ENCODE assay signal across 24 mouse cellular contexts in the genomic region with DNA sequence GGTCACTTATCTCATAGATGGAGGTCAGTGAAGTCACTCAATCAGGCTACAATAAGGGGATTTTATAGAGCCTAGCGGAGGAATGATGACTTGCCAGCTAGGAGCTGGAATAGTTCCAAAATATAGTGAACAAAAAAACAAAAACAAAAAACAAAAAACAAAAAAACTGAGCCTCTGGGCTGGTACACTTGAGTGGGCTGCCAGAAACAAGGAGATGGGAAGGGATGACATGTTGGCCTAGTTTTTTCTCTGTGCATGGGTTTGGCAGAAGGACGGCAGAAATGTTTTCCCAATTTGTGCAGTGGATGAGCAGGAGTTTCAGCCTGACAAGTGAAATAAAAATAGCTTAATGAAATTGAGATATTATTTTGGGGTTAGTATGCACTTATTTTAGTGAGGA. TPM values are rescaled to one million over a fixed set of nuclear protein-coding genes. Genes with fewer than 3 reads are reported as not detected.
A peak's percentile ranks its signal among the peaks of the same experiment; 100 is the strongest.
DNase-seq lines count a peak whose midpoint lies in the region; ATAC-seq and TF ChIP-seq lines count a peak whose summit lies in the region.
"Had no signal": no experiment of that assay in that cellular context is flagged by ENCODE, and none has a peak within 500 bp of the region (broad histone marks: within the 10 kb centered on the region; RNA-seq: fewer than 3 reads in every experiment).

No protein-coding gene starts in this region.

- no peaks in the 10 kb centered on the region for H3K36me3 ChIP-seq in hindbrain, postnatal 0 days (ENCODE audit: insufficient read depth, low read length)
- H3K36me3 ChIP-seq in hindbrain, embryonic 10.5 days, result no peaks in the 10 kb centered on the region
- no peaks in the 10 kb centered on the region for H3K36me3 ChIP-seq in intestine, embryonic 15.5 days
- H3K36me3 ChIP-seq: embryonic facial prominence, embryonic 15.5 days; forebrain, embryonic 10.5 days; forebrain, embryonic 15.5 days; heart, embryonic 10.5 days; hindbrain, embryonic 13.5 days had no signal

- no peak overlapping the region for H3K9ac ChIP-seq in hindbrain, postnatal 0 days (replicated peaks; ENCODE audit: low read length)
- H3K9ac ChIP-seq in intestine, embryonic 15.5 days, result no peak overlapping the region
- H3K9ac ChIP-seq: embryonic facial prominence, embryonic 15.5 days; forebrain, embryonic 15.5 days; hindbrain, embryonic 13.5 days had no signal

- peak; percentile 58; the same call in 1 of the 2 replicates for ATAC-seq in hindbrain, postnatal 0 days
- no peak for ATAC-seq in intestine, embryonic 15.5 days
- ATAC-seq: forebrain, embryonic 15.5 days; intestine, embryonic 16.5 days had no signal

- WGBS in hindbrain, postnatal 0 days, result 39% methylated on average over 2 of the region's 2 CpGs
- WGBS in hindbrain, embryonic 10.5 days, result 86% methylated on average over 2 of the region's 2 CpGs
- WGBS in intestine, embryonic 15.5 days, result 80% methylated on average over 2 of the region's 2 CpGs

- TF ChIP-seq CTCF in hindbrain, postnatal 0 days (IDR thresholded peaks at IDR 0.05; ENCODE audit: low read depth), result no peak

- H3K4me1 ChIP-seq in hindbrain, postnatal 0 days (ENCODE audit: insufficient read depth, low read length), result no peaks in the 10 kb centered on the region
- peaks cover 5% of the 10 kb centered on the region; the same call in 1 of the 2 replicates for H3K4me1 ChIP-seq in hindbrain, embryonic 10.5 days (replicated peaks)
- H3K4me1 ChIP-seq in intestine, embryonic 15.5 days (replicated peaks), result no peaks in the 10 kb centered on the region
- H3K4me1 ChIP-seq: embryonic facial prominence, embryonic 15.5 days; forebrain, embryonic 10.5 days; forebrain, embryonic 15.5 days; heart, embryonic 10.5 days had no signal

- H3K9me3 ChIP-seq in hindbrain, postnatal 0 days (ENCODE audit: low read length), result no peaks in the 10 kb centered on the region
- H3K9me3 ChIP-seq in hindbrain, embryonic 10.5 days, result no peaks in the 10 kb centered on the region
- no peaks in the 10 kb centered on the region for H3K9me3 ChIP-seq in intestine, embryonic 15.5 days
- H3K9me3 ChIP-seq: embryonic facial prominence, embryonic 15.5 days; forebrain, embryonic 10.5 days; forebrain, embryonic 15.5 days; heart, embryonic 10.5 days; hindbrain, embryonic 13.5 days had no signal

- H3K27me3 ChIP-seq in hindbrain, postnatal 0 days (ENCODE audit: insufficient read depth, low read length), result no peaks in the 10 kb centered on the region
- H3K27me3 ChIP-seq in hindbrain, embryonic 10.5 days (ENCODE audit: insufficient read depth, poor library complexity, severe bottlenecking), result no peaks in the 10 kb centered on the region
- H3K27me3 ChIP-seq in intestine, embryonic 15.5 days (replicated peaks), result no peaks in the 10 kb centered on the region
- H3K27me3 ChIP-seq: CH12.LX; embryonic facial prominence, embryonic 15.5 days; forebrain, embryonic 15.5 days; hindbrain, embryonic 13.5 days had no signal

- DNase-seq in hindbrain, postnatal 0 days (ENCODE audit: low spot score), result peak; percentile 19
- DNase-seq in hindbrain, embryonic 10.5 days (ENCODE audit: low spot score), result no peak
- DNase-seq in Muller cell, postnatal 12 days (ENCODE audit: inconsistent ontology term), result peak; percentile 65
- peak; percentile 29 for DNase-seq in cerebellum, adult 11-12 months
- DNase-seq in cerebellum, adult 9-11 months, result peak; percentile 46
- DNase-seq in spleen, postnatal 36 days (ENCODE audit: low spot score in 2 of 2), result no peak
- no peak for DNase-seq in yolk sac, embryonic 10.5 days (ENCODE audit: low spot score)
- DNase-seq: adrenal gland, adult 8-10 months; adrenal gland, postnatal 36 days; embryo, embryonic 11 days; gastrocnemius, postnatal 10 days; heart, adult 18-20 months; heart, postnatal 10 days; heart, postnatal 4 days; kidney, adult 2 months had no signal

- H3K4me3 ChIP-seq in hindbrain, postnatal 0 days (ENCODE audit: low read length), result no peak overlapping the region
- no peak overlapping the region for H3K4me3 ChIP-seq in hindbrain, embryonic 10.5 days
- no peak overlapping the region for H3K4me3 ChIP-seq in intestine, embryonic 15.5 days (replicated peaks)
- H3K4me3 ChIP-seq: embryonic facial prominence, embryonic 15.5 days; erythroblast, embryonic 14.5 days; forebrain, embryonic 10.5 days; forebrain, embryonic 15.5 days; heart, embryonic 10.5 days; hindbrain, embryonic 13.5 days had no signal

- H3K4me2 ChIP-seq in hindbrain, postnatal 0 days (ENCODE audit: low read depth, low read length), result no peak overlapping the region
- H3K4me2 ChIP-seq in intestine, embryonic 15.5 days (replicated peaks), result no peak overlapping the region
- H3K4me2 ChIP-seq: embryonic facial prominence, embryonic 15.5 days; forebrain, embryonic 15.5 days; hindbrain, embryonic 13.5 days had no signal

- no peak overlapping the region for H3K27ac ChIP-seq in hindbrain, postnatal 0 days
- H3K27ac ChIP-seq in hindbrain, embryonic 10.5 days, result no peak overlapping the region
- no peak overlapping the region for H3K27ac ChIP-seq in intestine, embryonic 15.5 days
- H3K27ac ChIP-seq: embryonic facial prominence, embryonic 15.5 days; forebrain, embryonic 10.5 days; forebrain, embryonic 15.5 days; heart, embryonic 10.5 days; hindbrain, embryonic 13.5 days had no signal

RNA-seq across cellular contexts. Expression of a gene that starts 57.6 kb away (rescaled TPM):
- total RNA-seq in hindbrain, postnatal 0 days (2014; rRNA removed), result 26.9 and 31.5 TPM in 2 replicates
- polyA plus RNA-seq in hindbrain, postnatal 0 days (2015; fragmentation: Nextera tagmentation; extraction: Ambion mirVana), result 13.7 and 14.3 TPM in 2 replicates
- 17.8 and 19.9 TPM in 2 replicates for polyA plus RNA-seq in hindbrain, embryonic 10.5 days (2016; fragmentation: Nextera tagmentation; extraction: Ambion mirVana)
- polyA plus RNA-seq in intestine, embryonic 15.5 days (2015; fragmentation: Nextera tagmentation; extraction: Ambion mirVana), result 9.9 and 10.6 TPM in 2 replicates

Comparison
In these comparisons a context has a peak if more than half of its experiments do, and no peak if none do; other contexts are left out.
1. DNase-seq: peak in hindbrain, postnatal 0 days (single experiment), Muller cell, postnatal 12 days (single experiment), cerebellum, adult 11-12 months (single experiment) and cerebellum, adult 9-11 months (single experiment); none in hindbrain, embryonic 10.5 days (single experiment), spleen, postnatal 36 days (0 of 2) and yolk sac, embryonic 10.5 days (single experiment).